Mouse (Mus musculus): ENCODE measurements around the gene Gm20741. TPM values are rescaled to one million over a fixed set of nuclear protein-coding genes. Genes with fewer than 3 reads are reported as not detected.

The Gm20741 gene
- polyA plus RNA-seq, 1 experiment from 2014 or later, result not detected

GRCm38 (mm10) chr16:88820066-88820465 is 8.0 kb upstream of the Gm20741 start, which contains the start of gene Krtap15:
Krtap15 (plus strand) TSS chr16:88820215.
- H3K27ac ChIP-seq (ENCODE audit: low read depth, low read length), result no peak within 1 kb of the TSS
- no peaks in the 10 kb centered on the region for H3K9me3 ChIP-seq (ENCODE audit: control insufficient read depth)
- H3K4me2 ChIP-seq (replicated peaks; ENCODE audit: low read depth), result no peak within 1 kb of the TSS
- no peak for TF ChIP-seq CTCF (IDR thresholded peaks at IDR 0.05; ENCODE audit: low read depth)
- WGBS, result 79% methylated on average over 3 of the region's 3 CpGs
- H3K27me3 ChIP-seq (replicated peaks; ENCODE audit: control insufficient read depth, insufficient read depth, low read length), result no peaks in the 10 kb centered on the region
- no peak within 1 kb of the TSS for H3K9ac ChIP-seq (ENCODE audit: low read depth, low read length)
- H3K4me3 ChIP-seq (ENCODE audit: low read depth, low read length), result no peak within 1 kb of the TSS
- H3K36me3 ChIP-seq (ENCODE audit: control insufficient read depth, insufficient read depth), result no peaks in the 10 kb centered on the region
- H3K4me1 ChIP-seq (replicated peaks; ENCODE audit: control insufficient read depth, insufficient read depth, low read length), result no peaks in the 10 kb centered on the region
- no peak for ATAC-seq

GRCm38 (mm10) chr16:88786786-88787185 is 25.2 kb downstream of the Gm20741 start:
- Histone ChIP-seq H3K36me3 (ENCODE audit: control insufficient read depth, insufficient read depth) (no peaks in the 10 kb centered on the region), H3K4me3 (ENCODE audit: low read depth, low read length) (no peak overlapping the region), H3K9me3 (ENCODE audit: control insufficient read depth) (no peaks in the 10 kb centered on the region), H3K27me3 (replicated peaks; ENCODE audit: control insufficient read depth, insufficient read depth, low read length) (no peaks in the 10 kb centered on the region), H3K4me2 (replicated peaks; ENCODE audit: low read depth) (no peak overlapping the region), H3K9ac (ENCODE audit: low read depth, low read length) (no peak overlapping the region), H3K4me1 (replicated peaks; ENCODE audit: control insufficient read depth, insufficient read depth, low read length) (no peaks in the 10 kb centered on the region), H3K27ac (ENCODE audit: low read depth, low read length) (no peak overlapping the region)
- no peak for TF ChIP-seq CTCF (IDR thresholded peaks at IDR 0.05; ENCODE audit: low read depth)
- WGBS, result 77% methylated on average over 2 of the region's 2 CpGs
- no peak for ATAC-seq

GRCm38 (mm10) chr16:88777596-88777995 is 34.4 kb downstream of the Gm20741 start, which contains the start of gene Gm5965:
Gm5965 (plus strand) TSS chr16:88777896.
- no peak within 1 kb of the TSS for H3K4me2 ChIP-seq (replicated peaks; ENCODE audit: low read depth)
- TF ChIP-seq CTCF (IDR thresholded peaks at IDR 0.05; ENCODE audit: low read depth), result no peak
- H3K27ac ChIP-seq (ENCODE audit: low read depth, low read length), result no peak within 1 kb of the TSS
- no peak within 1 kb of the TSS for H3K4me3 ChIP-seq (ENCODE audit: low read depth, low read length)
- no peaks in the 10 kb centered on the region for H3K4me1 ChIP-seq (replicated peaks; ENCODE audit: control insufficient read depth, insufficient read depth, low read length)
- WGBS, result 86% methylated on average over 5 of the region's 6 CpGs
- no peaks in the 10 kb centered on the region for H3K36me3 ChIP-seq (ENCODE audit: control insufficient read depth, insufficient read depth)
- no peak for ATAC-seq
- H3K9ac ChIP-seq (ENCODE audit: low read depth, low read length), result no peak within 1 kb of the TSS
- no peaks in the 10 kb centered on the region for H3K27me3 ChIP-seq (replicated peaks; ENCODE audit: control insufficient read depth, insufficient read depth, low read length)
- no peaks in the 10 kb centered on the region for H3K9me3 ChIP-seq (ENCODE audit: control insufficient read depth)

GRCm38 (mm10) chr16:88774106-88774505 is 37.9 kb downstream of the Gm20741 start, which contains the start of gene 2310057N15Rik:
2310057N15Rik (minus strand) TSS chr16:88774206.
- no peak within 1 kb of the TSS for H3K4me2 ChIP-seq (replicated peaks; ENCODE audit: low read depth)
- no peaks in the 10 kb centered on the region for H3K36me3 ChIP-seq (ENCODE audit: control insufficient read depth, insufficient read depth)
- no peak within 1 kb of the TSS for H3K9ac ChIP-seq (ENCODE audit: low read depth, low read length)
- ATAC-seq, result no peak
- H3K27ac ChIP-seq (ENCODE audit: low read depth, low read length), result no peak within 1 kb of the TSS
- 90% methylated on average over 2 of the region's 2 CpGs for WGBS
- H3K9me3 ChIP-seq (ENCODE audit: control insufficient read depth), result no peaks in the 10 kb centered on the region
- H3K27me3 ChIP-seq (replicated peaks; ENCODE audit: control insufficient read depth, insufficient read depth, low read length), result no peaks in the 10 kb centered on the region
- H3K4me3 ChIP-seq (ENCODE audit: low read depth, low read length), result no peak within 1 kb of the TSS
- no peak for TF ChIP-seq CTCF (IDR thresholded peaks at IDR 0.05; ENCODE audit: low read depth)
- no peaks in the 10 kb centered on the region for H3K4me1 ChIP-seq (replicated peaks; ENCODE audit: control insufficient read depth, insufficient read depth, low read length)

Other genes with a start within 250 kb of the Gm20741 start
- gene Cldn8, start 249.0 kb downstream of the Gm20741 start, polyA plus RNA-seq (2015; fragmentation: Nextera tagmentation; extraction: Ambion mirVana), result 48.9 and 56.8 TPM in 2 replicates
- gene Krtap24-1, start 199.9 kb downstream of the Gm20741 start, polyA plus RNA-seq (2015; fragmentation: Nextera tagmentation; extraction: Ambion mirVana), result not detected in 2 replicates
- gene 2310079G19Rik, start 184.6 kb downstream of the Gm20741 start, polyA plus RNA-seq (2015; fragmentation: Nextera tagmentation; extraction: Ambion mirVana), result not detected in 2 replicates
- gene Krtap26-1, start 164.4 kb downstream of the Gm20741 start, polyA plus RNA-seq (2015; fragmentation: Nextera tagmentation; extraction: Ambion mirVana), result 0.37 and 2.0 TPM in 2 replicates
- not detected in 2 replicates for gene Krtap27-1, start 140.5 kb downstream of the Gm20741 start, polyA plus RNA-seq (2015; fragmentation: Nextera tagmentation; extraction: Ambion mirVana)
- not detected in 2 replicates for gene 2310061N02Rik, start 104.3 kb downstream of the Gm20741 start, polyA plus RNA-seq (2015; fragmentation: Nextera tagmentation; extraction: Ambion mirVana)
- gene Krtap13-1, start 83.4 kb downstream of the Gm20741 start, polyA plus RNA-seq (2015; fragmentation: Nextera tagmentation; extraction: Ambion mirVana), result not detected in 2 replicates
- not detected in 2 replicates for gene Krtap13, start 60.6 kb downstream of the Gm20741 start, polyA plus RNA-seq (2015; fragmentation: Nextera tagmentation; extraction: Ambion mirVana)
- not detected in 2 replicates for gene 2310034C09Rik, start 53.4 kb downstream of the Gm20741 start, polyA plus RNA-seq (2015; fragmentation: Nextera tagmentation; extraction: Ambion mirVana)
- gene 2310057N15Rik, start 38.0 kb downstream of the Gm20741 start, polyA plus RNA-seq (2015; fragmentation: Nextera tagmentation; extraction: Ambion mirVana), result not detected in 2 replicates
- gene Gm5965, start 34.3 kb downstream of the Gm20741 start, polyA plus RNA-seq (2015; fragmentation: Nextera tagmentation; extraction: Ambion mirVana), result not detected in 2 replicates
- gene Krtap15, start 8.0 kb upstream of the Gm20741 start, polyA plus RNA-seq (2015; fragmentation: Nextera tagmentation; extraction: Ambion mirVana), result not detected in 2 replicates
- gene Krtap14, start 13.9 kb upstream of the Gm20741 start, polyA plus RNA-seq (2015; fragmentation: Nextera tagmentation; extraction: Ambion mirVana), result not detected in 2 replicates
- not detected in 2 replicates for gene Krtap19-1, start 57.2 kb upstream of the Gm20741 start, polyA plus RNA-seq (2015; fragmentation: Nextera tagmentation; extraction: Ambion mirVana)
- not detected in 2 replicates for gene Krtap19-2, start 62.0 kb upstream of the Gm20741 start, polyA plus RNA-seq (2015; fragmentation: Nextera tagmentation; extraction: Ambion mirVana)
- gene Krtap19-3, start 65.8 kb upstream of the Gm20741 start, polyA plus RNA-seq (2015; fragmentation: Nextera tagmentation; extraction: Ambion mirVana), result not detected in 2 replicates
- gene Krtap19-4, start 72.9 kb upstream of the Gm20741 start, polyA plus RNA-seq (2015; fragmentation: Nextera tagmentation; extraction: Ambion mirVana), result not detected in 2 replicates
- gene Krtap19-5, start 84.2 kb upstream of the Gm20741 start, polyA plus RNA-seq (2015; fragmentation: Nextera tagmentation; extraction: Ambion mirVana), result not detected in 2 replicates
- not detected in 2 replicates for gene Krtap19-9b, start 120.0 kb upstream of the Gm20741 start, polyA plus RNA-seq (2015; fragmentation: Nextera tagmentation; extraction: Ambion mirVana)
- not detected in 2 replicates for gene Krtap16-3, start 150.7 kb upstream of the Gm20741 start, polyA plus RNA-seq (2015; fragmentation: Nextera tagmentation; extraction: Ambion mirVana)
- not detected in 2 replicates for gene Krtap22-2, start 198.5 kb upstream of the Gm20741 start, polyA plus RNA-seq (2015; fragmentation: Nextera tagmentation; extraction: Ambion mirVana)
- gene Gm10229, start 203.1 kb upstream of the Gm20741 start, polyA plus RNA-seq (2015; fragmentation: Nextera tagmentation; extraction: Ambion mirVana), result not detected in 2 replicates
- gene Krtap6-1, start 219.5 kb upstream of the Gm20741 start, polyA plus RNA-seq (2015; fragmentation: Nextera tagmentation; extraction: Ambion mirVana), result not detected in 2 replicates
- not detected in 2 replicates for gene Gm10228, start 229.3 kb upstream of the Gm20741 start, polyA plus RNA-seq (2015; fragmentation: Nextera tagmentation; extraction: Ambion mirVana)
- not detected in 2 replicates for gene Krtap6-5, start 235.7 kb upstream of the Gm20741 start, polyA plus RNA-seq (2015; fragmentation: Nextera tagmentation; extraction: Ambion mirVana)

Measured in intestine, postnatal 0 days (tissue).